Comparison of ENCODE assay signal across 8 mouse cellular contexts in genomic region chr5:91444981-91445517, GRCm38 (mm10). TPM values are rescaled to one million over a fixed set of nuclear protein-coding genes. Genes with fewer than 3 reads are reported as not detected.
A peak's percentile ranks its signal among the peaks of the same experiment; 100 is the strongest.
DNase-seq lines count a peak whose midpoint lies in the region; ATAC-seq lines count a peak whose summit lies in the region.

No protein-coding gene starts in this region.

- no peak overlapping the region for H3K4me2 ChIP-seq in kidney, embryonic 15.5 days
- no peak overlapping the region for H3K4me2 ChIP-seq in forebrain, embryonic 16.5 days (ENCODE audit: low read length)
- H3K4me2 ChIP-seq in limb, embryonic 13.5 days (replicated peaks) = no peak overlapping the region

- no peak overlapping the region for H3K9ac ChIP-seq in kidney, embryonic 15.5 days
- H3K9ac ChIP-seq in forebrain, embryonic 16.5 days (replicated peaks; ENCODE audit: low read depth, low read length) = no peak overlapping the region
- no peak overlapping the region for H3K9ac ChIP-seq in limb, embryonic 13.5 days

- no peak overlapping the region for H3K27ac ChIP-seq in kidney, embryonic 15.5 days
- no peak overlapping the region; the same call in 1 of the 2 replicates for H3K27ac ChIP-seq in forebrain, embryonic 16.5 days (ENCODE audit: low read length)
- H3K27ac ChIP-seq in limb, embryonic 13.5 days = no peak overlapping the region

- H3K27me3 ChIP-seq in kidney, embryonic 15.5 days = no peaks in the 10 kb centered on the region
- no peaks in the 10 kb centered on the region for H3K27me3 ChIP-seq in forebrain, embryonic 16.5 days (replicated peaks; ENCODE audit: control insufficient read depth, insufficient read depth, low read length)
- no peaks in the 10 kb centered on the region for H3K27me3 ChIP-seq in limb, embryonic 13.5 days

- no peaks in the 10 kb centered on the region for H3K36me3 ChIP-seq in kidney, embryonic 15.5 days
- no peaks in the 10 kb centered on the region for H3K36me3 ChIP-seq in forebrain, embryonic 16.5 days (ENCODE audit: control insufficient read depth, insufficient read depth)
- no peaks in the 10 kb centered on the region for H3K36me3 ChIP-seq in limb, embryonic 13.5 days

- no peaks in the 10 kb centered on the region for H3K9me3 ChIP-seq in kidney, embryonic 15.5 days (replicated peaks)
- no peaks in the 10 kb centered on the region for H3K9me3 ChIP-seq in forebrain, embryonic 16.5 days (ENCODE audit: control insufficient read depth, low read length)
- H3K9me3 ChIP-seq in limb, embryonic 13.5 days = no peaks in the 10 kb centered on the region

- 41% methylated on average over 3 of the region's 3 CpGs for WGBS in kidney, embryonic 15.5 days
- WGBS in forebrain, embryonic 16.5 days = 12% methylated on average over 3 of the region's 3 CpGs
- 20% methylated on average over 3 of the region's 3 CpGs for WGBS in limb, embryonic 13.5 days

- ATAC-seq in kidney, embryonic 15.5 days (replicated peaks; ENCODE audit: low FRiP score) = 0 out of 2 replicates have a peak, but pooled peaks have one; percentile 29
- peak; percentile 94 for ATAC-seq in forebrain, embryonic 16.5 days
- peak; percentile 89 for ATAC-seq in limb, embryonic 13.5 days (ENCODE audit: low FRiP score, low read depth)
- ATAC-seq in granulocyte monocyte progenitor cell, adult 5-6 weeks (replicated peaks; ENCODE audit: poor library complexity, severe bottlenecking) = no peak

- no peak overlapping the region for H3K4me3 ChIP-seq in kidney, embryonic 15.5 days (replicated peaks)
- H3K4me3 ChIP-seq in forebrain, embryonic 16.5 days (replicated peaks; ENCODE audit: low read length) = no peak overlapping the region
- H3K4me3 ChIP-seq in limb, embryonic 13.5 days = no peak overlapping the region

- no peak for DNase-seq in kidney, adult 18-20 months
- peak; percentile 75 for DNase-seq in brain, adult 2 months (ENCODE audit: low read depth, low spot score)
- no peak for DNase-seq in thymus, adult 18-20 months
- no peak for DNase-seq in thymus, postnatal 0 days (ENCODE audit: low spot score)

- H3K4me1 ChIP-seq in kidney, embryonic 15.5 days = no peaks in the 10 kb centered on the region
- peaks cover 8% of the 10 kb centered on the region for H3K4me1 ChIP-seq in forebrain, embryonic 16.5 days (replicated peaks; ENCODE audit: control insufficient read depth, insufficient read depth, low read length)
- no peaks in the 10 kb centered on the region; the same call in 1 of the 2 replicates for H3K4me1 ChIP-seq in limb, embryonic 13.5 days

RNA-seq across cellular contexts. Expression of gene Btc, which starts 42.3 kb away (rescaled TPM):
- polyA plus RNA-seq in kidney, embryonic 15.5 days (2015; fragmentation: Nextera tagmentation; extraction: Ambion mirVana) = 8.6 and 10.9 TPM in 2 replicates
- 0.09 TPM in 1 of 2 replicates, not detected in the other for polyA plus RNA-seq in forebrain, embryonic 16.5 days (2015; fragmentation: Nextera tagmentation; extraction: Ambion mirVana)
- 2.1 and 2.2 TPM in 2 replicates for polyA plus RNA-seq in limb, embryonic 13.5 days (2015; fragmentation: Nextera tagmentation; extraction: Ambion mirVana)
- total RNA-seq in granulocyte monocyte progenitor cell, adult 5-6 weeks (2014; fragmentation: Nextera tagmentation) = not detected in 2 replicates
- not detected in 2 replicates for total RNA-seq in granulocyte monocyte progenitor cell, adult 5-6 weeks (2017)
- polyA plus RNA-seq in thymus, postnatal 0 days (2015; fragmentation: Nextera tagmentation; extraction: Ambion mirVana) = 0.46 and 0.73 TPM in 2 replicates
